Mouse (Mus musculus): ENCODE measurements at regions not wholly inside any gene's neighbourhood (a gene's known extent, or its start where the extent isn't known, plus 50 kb on each side); places are given as distances from the start of the nearest gene placed in this dataset.

- H3K4me2 ChIP-seq (ENCODE audit: low read length), result no peak overlapping the region
- no peak for ATAC-seq
- no peaks in the 10 kb centered on the region for H3K9me3 ChIP-seq (replicated peaks; ENCODE audit: control insufficient read depth, low read length, poor library complexity, severe bottlenecking)
- H3K9ac ChIP-seq (ENCODE audit: low read depth, low read length), result no peak overlapping the region
- no peak overlapping the region for H3K27ac ChIP-seq (ENCODE audit: low read length)
- no peaks in the 10 kb centered on the region for H3K36me3 ChIP-seq (ENCODE audit: control insufficient read depth, insufficient read depth, low read length)
- 93% methylated on average over 9 of the region's 9 CpGs for WGBS
- H3K4me1 ChIP-seq (ENCODE audit: control insufficient read depth, insufficient read depth, low read length), result no peaks in the 10 kb centered on the region
- no peak overlapping the region for H3K4me3 ChIP-seq (ENCODE audit: low read depth, low read length)
- H3K27me3 ChIP-seq (ENCODE audit: control insufficient read depth, insufficient read depth, low read depth, low read length), result no peaks in the 10 kb centered on the region
Observed at GRCm38 (mm10) chr10:17659575-17659974, 63.4 kb upstream of the Cited2 start.

GRCm38 (mm10) chr10:17660836-17661452 lies 62.1 kb upstream of the Cited2 start:
- no peaks in the 10 kb centered on the region for H3K36me3 ChIP-seq (ENCODE audit: control insufficient read depth, insufficient read depth, low read length)
- no peak for ATAC-seq
- 91% methylated on average over 5 of the region's 5 CpGs for WGBS
- H3K27ac ChIP-seq (ENCODE audit: low read length), result no peak overlapping the region
- H3K4me2 ChIP-seq (ENCODE audit: low read length), result no peak overlapping the region
- no peaks in the 10 kb centered on the region for H3K27me3 ChIP-seq (ENCODE audit: control insufficient read depth, insufficient read depth, low read depth, low read length)
- H3K9ac ChIP-seq (ENCODE audit: low read depth, low read length), result no peak overlapping the region
- no peaks in the 10 kb centered on the region for H3K9me3 ChIP-seq (replicated peaks; ENCODE audit: control insufficient read depth, low read length, poor library complexity, severe bottlenecking)
- no peak overlapping the region for H3K4me3 ChIP-seq (ENCODE audit: low read depth, low read length)
- no peaks in the 10 kb centered on the region for H3K4me1 ChIP-seq (ENCODE audit: control insufficient read depth, insufficient read depth, low read length)

GRCm38 (mm10) chr10:17666089-17666488 lies 56.9 kb upstream of the Cited2 start:
- Histone ChIP-seq H3K27ac (ENCODE audit: low read length) (no peak overlapping the region), H3K27me3 (ENCODE audit: control insufficient read depth, insufficient read depth, low read depth, low read length) (no peaks in the 10 kb centered on the region), H3K9ac (ENCODE audit: low read depth, low read length) (no peak overlapping the region), H3K4me3 (ENCODE audit: low read depth, low read length) (no peak overlapping the region), H3K4me1 (ENCODE audit: control insufficient read depth, insufficient read depth, low read length) (no peaks in the 10 kb centered on the region), H3K9me3 (replicated peaks; ENCODE audit: control insufficient read depth, low read length, poor library complexity, severe bottlenecking) (no peaks in the 10 kb centered on the region), H3K36me3 (ENCODE audit: control insufficient read depth, insufficient read depth, low read length) (no peaks in the 10 kb centered on the region), H3K4me2 (ENCODE audit: low read length) (no peak overlapping the region)
- 87% methylated on average over 3 of the region's 3 CpGs for WGBS
- ATAC-seq, result no peak

- WGBS, result 91% methylated on average over 9 of the region's 9 CpGs
- no peaks in the 10 kb centered on the region for H3K36me3 ChIP-seq (ENCODE audit: control insufficient read depth, insufficient read depth, low read length)
- no peak overlapping the region for H3K4me3 ChIP-seq (ENCODE audit: low read depth, low read length)
- no peaks in the 10 kb centered on the region for H3K4me1 ChIP-seq (ENCODE audit: control insufficient read depth, insufficient read depth, low read length)
- H3K9ac ChIP-seq (ENCODE audit: low read depth, low read length), result no peak overlapping the region
- H3K27ac ChIP-seq (ENCODE audit: low read length), result no peak overlapping the region
- H3K27me3 ChIP-seq (ENCODE audit: control insufficient read depth, insufficient read depth, low read depth, low read length), result no peaks in the 10 kb centered on the region
- H3K9me3 ChIP-seq (replicated peaks; ENCODE audit: control insufficient read depth, low read length, poor library complexity, severe bottlenecking), result no peaks in the 10 kb centered on the region
- H3K4me2 ChIP-seq (ENCODE audit: low read length), result no peak overlapping the region
- no peak for ATAC-seq
Observed at GRCm38 (mm10) chr10:17669401-17669800, 53.6 kb upstream of the Cited2 start.

All from midbrain, embryonic 16.5 days (tissue).